Mouse (Mus musculus) heart, adult 8-10 months (tissue): ENCODE measurements around the gene Ldlrap1. TPM values are rescaled to one million over a fixed set of nuclear protein-coding genes. Genes with fewer than 3 reads are reported as not detected.

Experiments used
- DNase-seq: peaks from one replicate; pipeline ENCODE4 v3.0.0; 2022; ENCODE audit warnings: low spot score
- total RNA-seq, 4 experiments: library from RNA; stranded (reverse); gene quantifications; 2 replicates each; pipeline ENCODE4 v1.2.4; 2022

Ldlrap1 gene
- total RNA-seq, 4 experiments from 2014 or later: 12.1 to 15.3 (median 13.0) TPM

GRCm38 (mm10) chr4:134719489-134719888 lies 48.3 kb downstream of the Ldlrap1 start:
- DNase-seq: no peak

DNA sequence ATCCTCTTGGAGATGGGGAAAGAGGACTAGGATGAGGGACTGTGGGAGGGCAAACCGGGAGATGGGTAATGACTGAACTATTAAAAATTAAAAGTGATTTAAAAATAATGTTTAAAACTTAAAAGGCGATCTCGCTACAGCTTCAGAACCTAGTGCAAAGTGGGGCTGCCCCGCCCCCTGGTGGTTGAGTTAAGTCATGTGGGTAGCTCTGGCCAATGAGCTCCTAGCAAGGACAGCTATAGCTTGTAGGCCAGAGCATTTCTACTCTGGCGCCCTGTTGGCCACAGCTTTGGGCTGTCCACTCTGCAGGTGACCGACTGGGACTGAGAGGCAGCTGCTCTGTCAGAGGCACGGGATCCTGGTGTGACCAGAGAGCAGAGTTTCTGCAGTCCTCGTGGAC lies 53.9 kb downstream of the Ldlrap1 start:
- DNase-seq: peak; percentile 82

DNA sequence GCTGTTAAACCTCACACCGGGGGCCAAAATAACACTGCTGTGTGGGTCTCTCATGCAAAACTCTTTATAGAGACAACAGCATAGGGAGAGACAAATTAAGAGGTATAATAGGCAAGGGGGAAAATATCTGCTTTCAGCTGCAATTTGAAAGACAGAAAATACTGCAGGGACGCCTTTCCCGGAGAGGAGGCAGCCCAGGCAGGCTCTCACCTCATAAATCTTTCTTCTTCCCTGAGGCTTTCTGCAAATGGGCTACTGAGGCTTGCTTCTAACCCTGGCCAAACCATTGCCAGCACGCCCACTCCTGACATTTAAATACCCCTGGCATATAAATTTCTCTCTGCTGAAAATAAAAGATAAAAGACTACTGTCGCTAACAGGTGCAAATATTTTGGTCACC lies 62.5 kb downstream of the Ldlrap1 start:
- no peak for DNase-seq

- no peak for DNase-seq
Observed at GRCm38 (mm10) chr4:134704590-134704989, 63.2 kb downstream of the Ldlrap1 start.

GRCm38 (mm10) chr4:134703835-134704546 lies 63.8 kb downstream of the Ldlrap1 start, which contains the start of gene Man1c1:
Gene Man1c1 (minus strand): TSS chr4:134704290.
- DNase-seq: peak; percentile 98

DNA sequence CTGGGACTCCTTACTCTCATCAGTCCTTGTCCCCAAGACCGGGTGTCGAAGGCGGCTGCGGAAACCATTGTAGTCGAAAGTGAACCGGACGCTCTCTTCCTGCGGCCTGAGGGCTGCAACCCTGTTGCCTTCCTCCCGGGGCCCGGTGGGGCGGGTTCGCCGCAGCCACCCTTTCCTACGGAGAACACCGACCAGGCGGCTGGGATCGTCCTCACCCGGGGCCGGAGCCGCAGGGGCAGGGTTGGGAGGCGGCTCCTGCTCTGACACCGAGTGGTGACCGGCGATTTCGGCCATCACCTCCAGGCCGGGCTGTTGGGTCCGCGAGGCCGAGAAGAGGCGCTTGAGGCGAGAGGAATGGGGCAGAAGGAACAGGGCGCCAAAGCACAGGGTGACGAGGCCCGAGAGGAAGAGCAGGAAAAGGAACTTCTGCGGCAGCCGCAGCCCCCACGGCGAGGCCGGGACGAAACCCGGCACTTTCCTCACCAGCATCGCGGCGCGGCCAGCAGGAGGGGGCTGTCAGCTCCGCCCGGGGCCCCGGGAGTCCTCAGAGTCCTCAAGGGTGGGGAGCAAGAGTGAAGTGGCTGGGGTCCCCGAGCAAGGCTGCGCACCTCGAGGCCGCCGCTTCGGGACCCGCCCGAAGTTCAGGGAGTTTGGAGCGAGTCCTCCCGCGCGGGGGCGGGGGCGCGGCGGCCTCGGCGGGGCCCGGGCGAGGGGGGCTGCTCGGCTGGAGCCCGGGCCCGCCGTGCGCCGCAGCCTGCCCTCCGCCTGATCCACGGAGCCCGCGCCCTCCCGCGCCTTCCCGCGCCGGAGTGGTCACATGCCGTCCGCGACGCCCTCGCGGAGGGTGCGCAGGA lies 64.6 kb downstream of the Ldlrap1 start:
- peak; percentile 60 for DNase-seq

GRCm38 (mm10) chr4:134701934-134702333 lies 65.9 kb downstream of the Ldlrap1 start:
- DNase-seq: peak; percentile 71

DNA sequence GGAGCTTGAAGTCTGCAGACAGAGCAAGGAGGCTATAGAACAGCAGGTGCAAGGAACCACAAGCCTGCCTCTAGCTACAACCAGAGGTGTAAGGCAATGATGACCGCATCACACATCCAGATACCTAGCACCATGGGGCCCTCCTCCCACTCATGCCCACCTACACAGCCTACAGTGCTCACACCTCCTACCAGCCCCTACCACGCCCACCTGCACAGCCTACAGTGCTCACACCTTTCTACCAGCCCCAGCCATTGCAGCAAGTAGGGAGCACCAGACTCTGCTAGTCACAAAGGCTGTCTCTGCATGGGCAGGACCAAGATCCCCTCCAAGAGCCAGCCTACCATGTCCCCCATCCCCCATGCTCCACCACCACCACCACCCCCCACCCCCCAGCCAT lies 66.9 kb downstream of the Ldlrap1 start:
- no peak for DNase-seq

DNA sequence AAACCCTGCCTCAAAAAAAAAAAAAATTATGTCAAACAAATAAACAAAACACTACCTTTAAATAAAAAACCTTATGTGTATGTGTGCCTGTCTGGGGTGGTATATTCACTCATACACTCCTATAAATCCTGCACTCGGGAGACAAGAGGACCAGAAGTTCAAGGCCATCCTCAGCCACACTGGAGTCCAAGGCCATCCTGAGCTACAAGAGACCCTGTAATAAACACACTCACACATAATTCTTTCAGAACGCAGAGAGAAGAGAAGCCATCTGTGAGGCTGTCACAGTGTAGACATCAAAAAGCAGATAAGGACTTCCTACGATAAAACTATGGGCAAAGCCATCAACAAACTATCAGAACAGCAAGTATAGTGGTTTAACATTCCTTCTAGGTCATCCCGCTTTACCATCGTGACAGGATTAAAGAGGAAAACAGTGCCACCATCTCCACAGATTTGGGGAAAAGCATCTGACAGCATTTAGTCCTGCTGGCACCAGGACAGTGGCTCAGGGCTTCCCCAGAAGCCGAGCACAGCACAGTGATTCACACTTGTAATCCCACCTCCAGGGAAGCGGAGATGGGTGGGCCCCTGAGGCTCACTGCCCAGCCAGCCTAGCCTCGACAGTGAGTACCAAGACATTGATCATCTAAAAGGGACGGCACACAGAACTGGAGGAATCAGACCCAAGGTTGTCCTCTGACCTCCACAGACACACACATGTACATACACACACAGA lies 74.5 kb downstream of the Ldlrap1 start:
- DNase-seq: no peak

GRCm38 (mm10) chr4:134692388-134692787 lies 75.4 kb downstream of the Ldlrap1 start:
- no peak for DNase-seq

Other genes starting within 250 kb of the Ldlrap1 start
- gene Mtfr1l, start 232.6 kb downstream of the Ldlrap1 start, total RNA-seq: 100 to 1,000 TPM; 182 to 213 (median 198) TPM
- gene Selenon, start 215.9 kb downstream of the Ldlrap1 start, total RNA-seq: 10 to 100 TPM; 17.1 to 20.4 (median 19.4) TPM
- gene Man1c1, start 63.7 kb downstream of the Ldlrap1 start, total RNA-seq: 10 to 100 TPM; 22.6 to 26.7 (median 25.3) TPM
- 10 to 100 TPM; 21.1 to 25.0 (median 23.2) TPM for gene Maco1, start 85.3 kb upstream of the Ldlrap1 start, total RNA-seq
- 10 to 100 TPM in 1 of 4 experiments, 1 to 10 TPM in 3; 8.4 to 10.2 (median 8.5) TPM for gene Rhd, start 96.5 kb upstream of the Ldlrap1 start, total RNA-seq
- gene Tmem50a, start 147.0 kb upstream of the Ldlrap1 start, total RNA-seq: 10 to 100 TPM; 63.0 to 64.1 (median 63.5) TPM
- 100 to 1,000 TPM in 3 of 4 experiments, 10 to 100 TPM in 1; 97.1 to 165 (median 123) TPM for gene Rsrp1, start 155.6 kb upstream of the Ldlrap1 start, total RNA-seq
- 10 to 100 TPM; 51.6 to 66.1 (median 59.4) TPM for gene Syf2, start 162.9 kb upstream of the Ldlrap1 start, total RNA-seq